In genomic region chr3:104780561-104781420, GRCm38 (mm10) we compare ENCODE assay signal across 8 mouse cellular contexts. TPM values are rescaled to one million over a fixed set of nuclear protein-coding genes. Genes with fewer than 3 reads are reported as not detected.
DNase-seq lines count a peak whose midpoint lies in the region; ATAC-seq lines count a peak whose summit lies in the region.

Gene Ppm1j, plus strand, starts transcription at chr3:104781056.

- H3K4me3 ChIP-seq in hindbrain, embryonic 13.5 days = peak within 1 kb of the TSS; percentile 44
- H3K4me3 ChIP-seq in midbrain, embryonic 15.5 days = peak within 1 kb of the TSS; percentile 39

- peaks cover 100% of the 10 kb centered on the region for H3K27me3 ChIP-seq in hindbrain, embryonic 13.5 days
- H3K27me3 ChIP-seq in midbrain, embryonic 15.5 days (replicated peaks) = peaks cover 89% of the 10 kb centered on the region

- H3K9me3 ChIP-seq in hindbrain, embryonic 13.5 days = no peaks in the 10 kb centered on the region
- no peaks in the 10 kb centered on the region for H3K9me3 ChIP-seq in midbrain, embryonic 15.5 days

- peak within 1 kb of the TSS; percentile 63 for H3K9ac ChIP-seq in hindbrain, embryonic 13.5 days
- H3K9ac ChIP-seq in midbrain, embryonic 15.5 days = 0 out of 2 replicates have a peak within 1 kb of the TSS, but pooled peaks have one; percentile 11

- H3K27ac ChIP-seq in hindbrain, embryonic 13.5 days = no peak within 1 kb of the TSS
- no peak within 1 kb of the TSS for H3K27ac ChIP-seq in midbrain, embryonic 15.5 days

- peak; percentile 45 to 63 for DNase-seq in cerebellum, postnatal 10 days
- DNase-seq in cerebellum, postnatal 4 days (ENCODE audit: low spot score in 2 of 2) = no peak
- peak; percentile 84 for DNase-seq in adrenal gland, postnatal 10 days
- DNase-seq in forelimb bud, embryonic 11.5 days (ENCODE audit: low read depth, low spot score) = peak; percentile 48
- peak; percentile 76 for DNase-seq in liver
- DNase-seq in testis, postnatal 10 days (ENCODE audit: low spot score) = peak; percentile 80

- H3K36me3 ChIP-seq in hindbrain, embryonic 13.5 days = no peaks in the 10 kb centered on the region
- H3K36me3 ChIP-seq in midbrain, embryonic 15.5 days (replicated peaks) = no peaks in the 10 kb centered on the region

- ATAC-seq in hindbrain, embryonic 13.5 days (ENCODE audit: low FRiP score) = peak; percentile 52
- ATAC-seq in midbrain, embryonic 15.5 days (replicated peaks) = peak; percentile 30; the same call in 1 of the 2 replicates

- under 1% methylated on average over 54 of the region's 56 CpGs for WGBS in hindbrain, embryonic 13.5 days
- WGBS in midbrain, embryonic 15.5 days = under 1% methylated on average over 56 of the region's 56 CpGs

- H3K4me2 ChIP-seq in hindbrain, embryonic 13.5 days = peak within 1 kb of the TSS; percentile 76
- H3K4me2 ChIP-seq in midbrain, embryonic 15.5 days = peak within 1 kb of the TSS; percentile 79

- peaks cover 26% of the 10 kb centered on the region for H3K4me1 ChIP-seq in hindbrain, embryonic 13.5 days (replicated peaks)
- peaks cover 28% of the 10 kb centered on the region for H3K4me1 ChIP-seq in midbrain, embryonic 15.5 days

RNA-seq across cellular contexts. Expression of gene Ppm1j, which starts in this region (rescaled TPM):
- total RNA-seq in adrenal gland, postnatal 10 days (2021) = 10 to 100 TPM in 1 of 2 experiments, 1 to 10 TPM in 1; 6.7 to 10.1 TPM
- 0.57 and 0.92 TPM in 2 replicates for polyA plus RNA-seq in hindbrain, embryonic 13.5 days (2015; fragmentation: Nextera tagmentation; extraction: Ambion mirVana)
- polyA plus RNA-seq in midbrain, embryonic 15.5 days (2015; fragmentation: Nextera tagmentation; extraction: Ambion mirVana) = 0.59 and 0.93 TPM in 2 replicates

Comparison
In these comparisons a context has a peak if more than half of its experiments do, and no peak if none do; other contexts are left out.
1. DNase-seq: peak in cerebellum, postnatal 10 days (2 of 2), adrenal gland, postnatal 10 days (single experiment), forelimb bud, embryonic 11.5 days (single experiment), liver (single experiment) and testis, postnatal 10 days (single experiment); none in cerebellum, postnatal 4 days (0 of 2).
2. Peak in ATAC-seq, H3K4me3 ChIP-seq, H3K9ac ChIP-seq and H3K4me2 ChIP-seq in hindbrain, embryonic 13.5 days; RNA of the gene not detected or under 1 TPM.
3. Peak in ATAC-seq, H3K4me3 ChIP-seq, H3K9ac ChIP-seq and H3K4me2 ChIP-seq in midbrain, embryonic 15.5 days; RNA of the gene not detected or under 1 TPM.